Mouse (Mus musculus): ENCODE data around the gene Cmip. TPM values are rescaled to one million over a fixed set of nuclear protein-coding genes. Genes with fewer than 3 reads are reported as not detected.

Gene Cmip
- polyA plus RNA-seq, 1 experiment, result 64.9 TPM

- WGBS, result 74% methylated on average over 2 of the region's 2 CpGs
- Histone ChIP-seq H3K27ac (ENCODE audit: insufficient read depth, low read length) (no peak overlapping the region), H3K4me1 (ENCODE audit: control insufficient read depth, insufficient read depth, low read length) (peaks cover 9% of the 10 kb centered on the region; the same call in 1 of the 2 replicates), H3K4me3 (replicated peaks; ENCODE audit: insufficient read depth, low read depth, low read length) (no peak overlapping the region), H3K27me3 (ENCODE audit: control insufficient read depth, insufficient read depth, low read length) (no peaks in the 10 kb centered on the region)
- TF ChIP-seq CTCF (IDR thresholded peaks at IDR 0.05; ENCODE audit: borderline replicate concordance, insufficient read depth, low read depth, low read length), result no peak
- no peak for DNase-seq
Observed at GRCm38 (mm10) chr8:117338678-117339077, 81.8 kb downstream of the Cmip start.

GRCm38 (mm10) chr8:117339296-117339957 is 82.6 kb downstream of the Cmip start:
- Histone ChIP-seq H3K27ac (ENCODE audit: insufficient read depth, low read length) (no peak overlapping the region), H3K4me3 (replicated peaks; ENCODE audit: insufficient read depth, low read depth, low read length) (no peak overlapping the region), H3K27me3 (ENCODE audit: control insufficient read depth, insufficient read depth, low read length) (no peaks in the 10 kb centered on the region), H3K4me1 (ENCODE audit: control insufficient read depth, insufficient read depth, low read length) (peaks cover 9% of the 10 kb centered on the region; the same call in 1 of the 2 replicates)
- whole genome bisulfite sequencing, result 70% methylated on average over 19 of the region's 19 CpGs
- no peak for DNase-seq
- TF ChIP-seq CTCF (IDR thresholded peaks at IDR 0.05; ENCODE audit: borderline replicate concordance, insufficient read depth, low read depth, low read length), result no peak
- TF ChIP-seq POLR2A (IDR thresholded peaks at IDR 0.05; ENCODE audit: borderline replicate concordance, insufficient read depth, low read length), result no peak

GRCm38 (mm10) chr8:117339958-117340651 is 83.2 kb downstream of the Cmip start:
- peaks cover 9% of the 10 kb centered on the region for H3K4me1 ChIP-seq (ENCODE audit: control insufficient read depth, insufficient read depth, low read length)
- no peaks in the 10 kb centered on the region for H3K27me3 ChIP-seq (ENCODE audit: control insufficient read depth, insufficient read depth, low read length)
- H3K27ac ChIP-seq (ENCODE audit: insufficient read depth, low read length), result no peak overlapping the region
- no peak overlapping the region for H3K4me3 ChIP-seq (replicated peaks; ENCODE audit: insufficient read depth, low read depth, low read length)
- WGBS, result 55% methylated on average over 12 of the region's 12 CpGs
- TF ChIP-seq POLR2A (IDR thresholded peaks at IDR 0.05; ENCODE audit: borderline replicate concordance, insufficient read depth, low read length), result no peak
- TF ChIP-seq CTCF (IDR thresholded peaks at IDR 0.05; ENCODE audit: borderline replicate concordance, insufficient read depth, low read depth, low read length), result no peak
- no peak for DNase-seq

- WGBS, result 92% methylated on average over 12 of the region's 12 CpGs
Observed at GRCm38 (mm10) chr8:117340800-117341199, 83.9 kb downstream of the Cmip start.

GRCm38 (mm10) chr8:117342735-117343385 is 86.0 kb downstream of the Cmip start:
- H3K4me1 ChIP-seq (ENCODE audit: control insufficient read depth, insufficient read depth, low read length), result peaks cover 11% of the 10 kb centered on the region
- no peak for DNase-seq
- H3K27me3 ChIP-seq (ENCODE audit: control insufficient read depth, insufficient read depth, low read length), result no peaks in the 10 kb centered on the region
- H3K27ac ChIP-seq (ENCODE audit: insufficient read depth, low read length), result no peak overlapping the region
- no peak for TF ChIP-seq POLR2A (IDR thresholded peaks at IDR 0.05; ENCODE audit: borderline replicate concordance, insufficient read depth, low read length)
- no peak for TF ChIP-seq CTCF (IDR thresholded peaks at IDR 0.05; ENCODE audit: borderline replicate concordance, insufficient read depth, low read depth, low read length)
- WGBS, result 92% methylated on average over 8 of the region's 8 CpGs
- no peak overlapping the region for H3K4me3 ChIP-seq (replicated peaks; ENCODE audit: insufficient read depth, low read depth, low read length)

More at GRCm38 (mm10) chr8:117340800-117341199, 83.9 kb downstream of the Cmip start:
- TF ChIP-seq POLR2A (IDR thresholded peaks at IDR 0.05; ENCODE audit: borderline replicate concordance, insufficient read depth, low read length), result no peak
- no peak for TF ChIP-seq CTCF (IDR thresholded peaks at IDR 0.05; ENCODE audit: borderline replicate concordance, insufficient read depth, low read depth, low read length)
- no peak overlapping the region for H3K4me3 ChIP-seq (replicated peaks; ENCODE audit: insufficient read depth, low read depth, low read length)
- peaks cover 10% of the 10 kb centered on the region for H3K4me1 ChIP-seq (ENCODE audit: control insufficient read depth, insufficient read depth, low read length)
- no peak overlapping the region for H3K27ac ChIP-seq (ENCODE audit: insufficient read depth, low read length)
- H3K27me3 ChIP-seq (ENCODE audit: control insufficient read depth, insufficient read depth, low read length), result no peaks in the 10 kb centered on the region
- no peak for DNase-seq

GRCm38 (mm10) chr8:117343484-117343883 is 86.6 kb downstream of the Cmip start:
- Histone ChIP-seq H3K4me1 (ENCODE audit: control insufficient read depth, insufficient read depth, low read length) (peaks cover 17% of the 10 kb centered on the region), H3K27me3 (ENCODE audit: control insufficient read depth, insufficient read depth, low read length) (no peaks in the 10 kb centered on the region), H3K4me3 (replicated peaks; ENCODE audit: insufficient read depth, low read depth, low read length) (no peak overlapping the region), H3K27ac (ENCODE audit: insufficient read depth, low read length) (no peak overlapping the region)
- 88% methylated on average over 10 of the region's 10 CpGs for WGBS
- no peak for TF ChIP-seq CTCF (IDR thresholded peaks at IDR 0.05; ENCODE audit: borderline replicate concordance, insufficient read depth, low read depth, low read length)
- DNase-seq, result no peak

- DNase-seq, result no peak
- TF ChIP-seq POLR2A (IDR thresholded peaks at IDR 0.05; ENCODE audit: borderline replicate concordance, insufficient read depth, low read length), result no peak
- no peak for TF ChIP-seq CTCF (IDR thresholded peaks at IDR 0.05; ENCODE audit: borderline replicate concordance, insufficient read depth, low read depth, low read length)
- WGBS, result 78% methylated on average over 11 of the region's 11 CpGs
- no peak overlapping the region for H3K27ac ChIP-seq (ENCODE audit: insufficient read depth, low read length)
- peaks cover 17% of the 10 kb centered on the region for H3K4me1 ChIP-seq (ENCODE audit: control insufficient read depth, insufficient read depth, low read length)
- no peaks in the 10 kb centered on the region for H3K27me3 ChIP-seq (ENCODE audit: control insufficient read depth, insufficient read depth, low read length)
- no peak overlapping the region for H3K4me3 ChIP-seq (replicated peaks; ENCODE audit: insufficient read depth, low read depth, low read length)
Observed at GRCm38 (mm10) chr8:117344899-117345298, 88.0 kb downstream of the Cmip start.

All from cerebellum, adult 2 months (tissue).